Mouse (Mus musculus) CH12.LX (cell line): ENCODE results near the gene Dgcr2.

Source experiments
- BHLHE40 ChIP-seq: IDR thresholded peaks from 2 replicates; pipeline ENCODE4 v1.6.1; 2011; ENCODE audit warnings: mild to moderate bottlenecking, low read depth, low read length, improper control_type of control experiment
- CTCF ChIP-seq, 2 experiments: IDR thresholded peaks in 1 of 2; conservative IDR thresholded peaks in 1 of 2; 2 replicates each; pipeline ENCODE4 v1.5.1; 2011 to 2012; ENCODE audit warnings: low read depth in 2 of 2, low read length in 2 of 2, improper control_type of control experiment in 1 of 2, inconsistent platforms in 1 of 2, mild to moderate bottlenecking in 1 of 2, moderate library complexity in 1 of 2
- EP300 ChIP-seq: IDR thresholded peaks from 2 replicates; pipeline ENCODE4 v1.6.1; 2011; ENCODE audit warnings: low read length, improper control_type of control experiment
- HCFC1 ChIP-seq: IDR thresholded peaks from 2 replicates; pipeline ENCODE4 v1.6.1; 2012; ENCODE audit warnings: low read depth, mild to moderate bottlenecking, inconsistent platforms, low read length, improper control_type of control experiment
- JUND ChIP-seq: conservative IDR thresholded peaks from 2 replicates; pipeline ENCODE4 v1.6.1; 2011; ENCODE audit warnings: low read depth, low read length, improper control_type of control experiment
- MAFK ChIP-seq: IDR thresholded peaks from 2 replicates; pipeline ENCODE4 v1.6.1; 2011; ENCODE audit warnings: low read length, improper control_type of control experiment; ENCODE audit not compliant: insufficient replicate concordance
- MAX ChIP-seq: IDR thresholded peaks from 2 replicates; pipeline ENCODE4 v1.6.1; 2011; ENCODE audit warnings: low read length, improper control_type of control experiment
- MAZ ChIP-seq: IDR thresholded peaks from 2 replicates; pipeline ENCODE4 v1.6.1; 2012; ENCODE audit warnings: low read depth, mild to moderate bottlenecking, inconsistent platforms, low read length, improper control_type of control experiment, moderate library complexity
- PAX5 ChIP-seq: IDR thresholded peaks from 2 replicates; pipeline ENCODE4 v1.6.1; 2012; ENCODE audit warnings: low read length, inconsistent platforms, mixed read lengths
- POLR2A ChIP-seq: IDR thresholded peaks from 2 replicates; pipeline ENCODE4 v1.6.1; 2011; ENCODE audit warnings: low read depth, mild to moderate bottlenecking, improper control_type of control experiment, low read length
- RCOR1 ChIP-seq: conservative IDR thresholded peaks from 2 replicates; pipeline ENCODE4 v1.6.1; 2012; ENCODE audit warnings: low read depth, mild to moderate bottlenecking, inconsistent platforms, low read length, improper control_type of control experiment
- SIN3A ChIP-seq: IDR thresholded peaks from 2 replicates; pipeline ENCODE4 v1.6.1; 2012; ENCODE audit warnings: low read length, improper control_type of control experiment, inconsistent platforms
- TBP ChIP-seq: conservative IDR thresholded peaks from 2 replicates; pipeline ENCODE4 v1.6.1; 2011; ENCODE audit warnings: low read depth, low read length, improper control_type of control experiment
- USF1 ChIP-seq: IDR thresholded peaks from 2 replicates; pipeline ENCODE4 v1.6.1; 2014; ENCODE audit warnings: low read depth, mild to moderate bottlenecking, inconsistent platforms, low read length, improper control_type of control experiment

- TF ChIP-seq MAX (no peak), SIN3A (no peak), CTCF (conservative IDR thresholded peaks at IDR 0.05 in 1 of 2, IDR thresholded peaks at IDR 0.05 in 1 of 2; ENCODE audit: low read depth in 2 of 2, low read length in 2 of 2) (no peak), POLR2A (no peak), USF1 (no peak), EP300 (no peak), RCOR1 (no peak), HCFC1 (no peak), MAFK (no peak), TBP (no peak), MAZ (no peak), JUND (no peak), BHLHE40 (no peak), PAX5 (no peak)
These were observed 33.1 kb downstream of the Dgcr2 start for GRCm38 (mm10) chr16:17865293-17865692.
